Mouse (Mus musculus) adrenal gland, adult 8-10 months (tissue): ENCODE measurements around the gene Spata2. TPM values are rescaled to one million over a fixed set of nuclear protein-coding genes. Genes with fewer than 3 reads are reported as not detected.

Source experiments
- DNase-seq: peaks from one replicate; pipeline ENCODE4 v3.0.0; 2022
- total RNA-seq, 4 experiments: library from RNA; stranded (reverse); gene quantifications; 2 replicates each; pipeline ENCODE4 v1.2.4; 2022

Gene Spata2
- total RNA-seq, 4 experiments from 2014 or later, result 34.8 to 49.8 (median 38.9) TPM

DNA sequence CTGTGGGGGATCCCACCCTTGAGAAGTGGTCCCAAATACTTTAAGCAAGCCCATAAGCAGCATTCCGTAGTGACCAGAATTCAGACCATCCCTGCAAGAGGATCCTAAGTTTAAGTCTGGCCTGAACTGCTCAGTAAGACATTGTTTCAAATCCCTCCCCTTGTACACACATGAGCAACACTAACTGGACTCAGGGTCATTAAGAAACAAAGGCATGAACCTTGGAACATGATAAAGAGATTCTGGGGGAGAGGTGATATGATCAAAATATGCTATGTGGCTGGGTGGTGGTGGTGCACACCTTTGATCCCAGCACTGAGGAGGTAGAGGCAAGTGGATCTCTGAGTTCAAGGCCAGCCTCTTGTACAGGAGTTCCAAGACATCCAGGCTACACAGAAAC is 13.2 kb downstream of the Spata2 start:
- DNase-seq, result no peak

DNA sequence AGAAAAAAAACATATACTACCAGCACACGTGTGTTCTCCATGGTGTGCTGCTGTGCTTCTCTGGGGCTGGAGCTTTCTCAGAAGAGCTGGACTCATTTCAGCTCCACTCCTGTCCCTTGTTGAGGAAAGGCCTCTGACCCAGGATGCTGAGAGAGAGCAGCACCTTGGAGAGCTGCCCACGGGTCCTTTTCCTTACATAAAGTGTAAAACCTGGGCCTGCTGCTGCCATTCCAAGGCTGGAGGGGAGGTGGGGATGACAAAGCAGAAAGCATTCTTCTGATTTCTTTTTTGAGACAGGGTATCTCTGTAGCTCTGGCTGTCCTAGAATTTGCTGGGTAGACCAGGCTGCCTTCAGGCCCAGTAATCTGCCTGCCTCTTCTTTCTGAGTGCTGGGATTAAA is 14.6 kb downstream of the Spata2 start:
- DNase-seq, result no peak

DNA sequence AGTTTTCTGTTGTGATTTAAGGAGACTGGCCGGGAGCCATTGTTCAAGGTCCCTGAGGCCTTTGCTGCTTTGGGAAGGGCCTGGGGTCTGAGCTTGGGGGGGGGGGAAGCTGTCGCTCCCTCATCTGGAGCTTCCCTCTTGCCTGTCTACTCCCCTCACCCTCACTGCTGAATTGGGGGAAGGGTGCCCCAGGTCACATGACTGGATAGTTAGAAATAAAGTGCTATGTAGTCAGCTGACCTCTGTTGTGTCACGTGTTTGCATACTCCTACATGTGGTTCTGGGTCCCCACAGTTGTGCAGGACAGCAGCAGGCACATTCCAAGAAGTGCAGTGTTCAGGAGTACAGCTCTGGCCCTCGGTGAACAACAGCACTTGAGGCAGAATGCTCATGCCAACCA is 15.9 kb downstream of the Spata2 start:
- DNase-seq, result no peak

DNA sequence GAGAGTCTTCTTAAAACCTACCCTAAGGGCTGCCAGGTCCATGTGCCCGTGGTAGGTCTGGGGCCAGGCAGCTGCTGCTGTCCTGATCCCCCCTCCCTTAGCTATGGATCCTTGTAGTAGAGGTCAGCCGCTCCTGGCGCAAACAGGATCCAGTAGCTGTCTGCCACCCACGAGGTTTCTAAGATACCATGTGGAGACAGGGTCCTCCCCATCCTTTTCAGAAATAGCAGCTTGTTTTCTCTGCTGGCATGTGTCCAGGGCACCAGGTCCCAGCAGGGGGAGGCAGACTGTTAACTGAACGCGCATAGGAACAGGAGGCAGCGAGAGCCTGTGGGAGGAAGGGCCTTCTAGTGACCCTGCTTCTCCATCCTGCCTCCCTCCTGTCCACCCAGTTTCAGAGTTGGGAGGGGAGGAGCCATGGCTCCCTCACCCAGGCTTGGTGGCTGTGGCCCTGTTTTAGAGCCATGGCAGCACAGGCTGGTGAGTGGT is 16.4 kb downstream of the Spata2 start:
- no peak for DNase-seq

DNA sequence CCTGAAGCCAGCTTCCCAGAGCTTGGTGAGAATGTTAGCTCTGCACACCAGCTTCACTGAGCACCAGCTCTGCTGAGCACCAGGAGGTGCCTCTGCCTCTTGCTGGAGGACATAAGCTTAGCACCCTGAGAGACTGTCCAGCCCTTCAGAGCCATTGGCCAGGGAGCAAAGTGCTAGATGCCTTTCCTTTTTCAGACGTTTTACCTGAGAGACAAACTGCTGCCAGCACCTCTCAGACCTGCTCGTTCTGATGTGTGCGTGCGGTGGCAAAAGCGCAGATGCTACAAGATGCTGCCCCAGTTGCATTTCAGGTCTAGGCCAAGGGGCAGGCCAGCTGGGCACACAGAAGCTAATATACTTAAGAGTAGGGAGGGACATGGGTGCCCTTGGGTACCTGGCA is 17.1 kb downstream of the Spata2 start:
- no peak for DNase-seq

DNA sequence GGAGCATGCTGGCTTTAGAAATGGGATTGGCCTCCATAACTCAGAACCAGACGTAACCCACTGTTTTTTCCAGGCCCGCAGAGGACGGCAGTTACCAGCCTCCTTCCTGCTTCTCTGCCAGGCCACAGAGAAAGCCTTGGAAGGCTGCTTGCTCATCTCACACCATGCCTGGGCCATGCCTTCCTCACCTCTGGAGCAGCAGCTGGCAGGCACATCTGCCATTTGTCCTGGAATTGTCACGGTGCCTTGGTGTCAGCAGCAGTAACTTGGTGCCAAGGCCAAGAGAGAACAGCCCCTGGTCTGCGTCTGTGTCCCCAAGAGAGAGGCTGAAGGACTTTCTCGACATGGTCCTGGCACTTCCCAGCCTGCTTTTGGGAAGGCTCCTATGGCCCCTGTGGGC is 18.5 kb downstream of the Spata2 start:
- no peak for DNase-seq

DNA sequence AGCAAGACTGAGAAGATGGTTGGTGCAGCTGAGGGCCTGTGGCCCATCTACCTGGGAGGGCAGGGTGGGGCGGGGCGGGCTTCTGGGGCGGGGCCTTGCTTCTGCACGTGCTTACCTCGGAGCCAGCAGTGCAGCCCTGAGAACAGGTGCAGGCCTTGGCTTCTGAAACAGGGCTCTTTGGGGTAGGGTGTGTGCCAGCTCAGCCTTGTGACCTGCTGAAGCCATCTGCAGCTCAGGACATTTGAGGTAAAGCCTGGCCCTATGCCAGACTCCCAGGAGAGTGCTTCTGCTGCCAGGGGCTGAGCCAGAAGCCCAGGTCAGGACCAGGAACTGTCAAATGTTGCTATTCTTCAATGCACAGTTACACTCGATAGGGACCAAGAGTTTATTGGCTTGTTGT is 21.1 kb downstream of the Spata2 start:
- DNase-seq, result no peak

DNA sequence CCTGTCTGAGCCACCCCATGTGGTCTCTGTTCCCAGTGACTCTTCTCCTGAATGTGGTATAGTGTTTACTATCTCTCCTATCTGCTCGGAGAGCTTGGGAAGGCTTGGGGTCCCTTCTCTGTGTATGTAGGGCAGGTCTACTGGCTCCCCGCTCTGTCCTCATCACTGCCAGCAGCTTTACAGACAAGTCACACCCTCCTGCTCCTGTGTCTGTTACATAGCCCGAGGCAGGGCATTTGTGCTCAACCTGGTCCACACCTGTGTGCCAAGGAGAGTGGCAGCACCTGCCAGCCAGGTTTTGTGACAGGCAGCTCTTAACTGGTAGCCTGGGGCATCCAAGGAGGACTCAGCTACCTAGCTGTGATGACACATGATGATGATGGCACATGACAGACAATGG is 22.1 kb downstream of the Spata2 start:
- no peak for DNase-seq

DNA sequence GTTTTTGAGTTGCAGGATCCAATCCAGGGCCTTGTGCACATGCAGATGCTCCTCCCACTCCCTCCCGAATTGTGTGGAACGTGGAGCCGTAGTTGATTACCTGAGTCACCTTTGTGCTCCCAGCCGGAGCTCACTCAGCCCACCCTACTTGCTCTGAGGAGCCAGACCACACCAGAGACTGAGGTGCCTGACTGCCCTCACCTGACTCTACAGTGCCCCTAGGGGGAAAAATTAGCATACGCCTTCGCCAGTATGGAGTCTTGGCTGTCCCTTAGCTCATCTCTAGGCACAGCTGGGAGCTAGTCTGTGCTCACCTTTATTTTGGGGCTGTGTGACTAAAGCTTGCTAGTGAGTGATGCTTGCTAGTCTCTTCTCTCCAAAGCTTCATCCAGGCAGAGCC is 24.2 kb downstream of the Spata2 start:
- DNase-seq, result no peak

DNA sequence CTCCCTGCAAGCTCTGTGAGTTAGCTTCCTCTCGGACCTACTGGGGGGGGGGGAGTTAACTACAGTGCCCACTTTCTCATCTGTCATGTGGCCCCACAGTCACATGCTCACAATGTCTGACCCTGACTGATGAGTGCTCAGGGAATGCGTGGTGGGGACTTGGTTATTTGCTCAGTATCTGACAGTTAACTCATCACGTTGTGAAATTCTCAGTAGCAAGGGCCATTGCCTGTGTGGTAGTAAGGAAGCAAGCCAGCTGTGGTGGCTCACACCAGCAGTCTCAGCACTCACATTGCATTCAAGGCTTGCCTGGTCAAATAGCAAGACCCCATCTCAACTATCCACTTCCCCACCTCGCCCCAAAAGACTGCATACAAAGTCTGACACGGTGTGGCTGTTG is 25.5 kb downstream of the Spata2 start:
- DNase-seq, result no peak

DNA sequence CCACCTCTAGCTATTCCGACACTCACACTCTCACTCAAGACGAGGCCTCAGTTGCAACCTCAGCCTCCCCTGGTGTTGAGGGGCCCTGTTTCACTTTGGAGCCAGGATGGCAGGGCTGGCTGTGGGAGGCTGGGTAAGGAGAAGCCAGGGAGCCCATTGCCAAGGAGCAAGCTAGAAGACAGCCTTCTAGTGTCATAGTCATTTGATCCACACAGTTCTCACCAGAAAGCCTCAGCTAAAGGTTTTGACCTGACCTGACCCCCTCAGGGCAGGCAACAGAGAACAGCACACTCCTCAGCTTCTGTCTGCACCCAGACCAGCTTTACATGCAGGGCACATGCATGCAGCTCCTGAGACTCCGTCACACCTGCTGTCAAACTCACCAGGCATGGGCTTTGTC is 26.7 kb downstream of the Spata2 start:
- DNase-seq, result no peak

DNA sequence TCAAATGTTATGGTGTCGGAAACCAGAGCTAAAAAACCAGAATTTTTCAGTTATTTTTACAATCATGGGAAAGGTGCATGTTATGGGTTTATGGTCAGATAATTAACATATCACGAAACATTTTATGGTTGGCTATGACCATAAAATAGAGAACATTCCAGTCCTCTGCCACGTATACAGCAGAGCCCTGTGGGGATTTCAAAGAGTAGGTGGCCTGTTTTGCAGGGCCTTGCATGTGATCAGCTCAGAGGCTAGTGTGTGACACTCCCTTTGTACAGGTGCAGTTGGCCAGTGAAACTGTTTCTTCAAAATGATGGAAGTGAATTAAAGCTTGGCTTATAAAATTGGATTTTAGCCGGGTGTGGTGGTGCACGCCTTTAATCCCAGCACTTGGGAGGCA is 28.9 kb downstream of the Spata2 start:
- no peak for DNase-seq

DNA sequence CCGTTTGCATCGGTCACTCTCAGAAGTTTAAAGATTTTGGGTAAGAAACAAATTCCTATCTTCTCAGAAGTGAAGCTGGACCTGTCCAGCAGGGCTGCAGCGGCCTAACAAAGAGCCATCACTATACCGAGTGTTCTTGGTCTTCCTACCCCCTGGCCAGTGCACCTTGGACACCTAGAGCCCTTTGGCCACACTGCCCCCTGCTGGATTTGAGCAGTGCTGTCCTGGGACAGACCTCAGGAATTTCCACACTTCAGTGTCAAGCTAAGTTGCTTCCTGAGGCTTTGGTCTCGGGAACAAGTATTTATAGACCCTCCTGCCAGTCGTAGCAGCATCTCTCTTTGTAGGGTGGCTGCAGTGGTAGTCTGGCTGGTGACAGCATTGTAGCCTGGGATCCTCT is 29.7 kb downstream of the Spata2 start:
- DNase-seq, result no peak

DNA sequence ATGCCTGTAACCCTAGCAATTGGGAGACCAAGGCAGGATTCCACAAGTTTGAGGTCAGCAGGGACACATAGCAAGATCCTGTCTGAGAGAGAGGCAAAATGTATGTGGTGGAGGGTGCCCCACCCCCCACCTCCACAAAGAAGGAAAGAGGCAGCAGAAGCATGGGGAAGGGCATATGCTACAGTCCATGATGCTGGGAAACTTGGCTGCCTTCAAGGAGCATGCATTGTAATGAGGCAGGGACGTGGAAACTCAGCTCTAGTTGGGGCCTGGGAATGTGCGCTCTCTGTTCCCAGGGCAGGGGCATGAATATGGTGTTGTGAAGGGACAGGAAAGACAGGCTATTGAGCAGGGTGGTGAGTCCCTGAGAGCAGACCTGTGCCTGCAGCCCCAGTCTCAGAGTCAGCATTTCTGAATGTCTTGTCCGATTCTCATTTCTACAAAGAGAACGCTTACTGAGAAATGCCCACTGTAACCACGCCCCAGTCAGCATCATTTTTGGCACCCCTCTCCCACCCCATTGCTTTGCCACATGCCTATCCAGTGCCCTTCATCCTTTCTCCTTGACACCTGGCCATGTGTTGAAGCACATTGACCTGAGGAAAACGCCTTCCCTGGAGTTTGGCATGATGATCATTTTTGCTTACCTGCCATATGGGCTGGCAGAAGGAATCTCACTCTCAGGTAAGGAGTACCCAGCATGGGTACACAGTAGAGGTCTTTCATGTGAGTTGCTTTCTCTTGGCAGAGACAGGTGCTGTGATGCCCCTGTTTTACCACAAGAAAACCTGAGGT is 33.4 kb downstream of the Spata2 start:
- DNase-seq, result no peak

DNA sequence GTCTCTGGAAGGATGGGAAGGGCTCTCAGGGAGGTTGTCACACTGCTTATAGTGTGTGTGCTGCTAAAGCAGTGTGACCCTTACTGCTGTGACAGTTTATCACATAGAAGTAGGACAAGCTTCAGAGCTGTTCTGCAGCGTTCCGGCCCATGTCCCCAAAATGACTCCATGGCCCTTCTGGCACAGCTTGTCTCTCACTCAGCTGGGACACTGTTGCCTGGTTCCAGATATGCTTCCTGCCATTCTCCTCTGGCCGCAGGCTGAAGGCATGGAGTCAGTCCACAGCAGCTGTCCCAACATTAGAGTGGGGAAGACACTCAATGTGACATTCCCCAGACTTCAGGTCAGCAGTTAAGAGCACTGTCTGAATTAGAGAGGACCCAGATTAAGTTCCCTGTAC is 34.1 kb downstream of the Spata2 start:
- DNase-seq, result no peak

DNA sequence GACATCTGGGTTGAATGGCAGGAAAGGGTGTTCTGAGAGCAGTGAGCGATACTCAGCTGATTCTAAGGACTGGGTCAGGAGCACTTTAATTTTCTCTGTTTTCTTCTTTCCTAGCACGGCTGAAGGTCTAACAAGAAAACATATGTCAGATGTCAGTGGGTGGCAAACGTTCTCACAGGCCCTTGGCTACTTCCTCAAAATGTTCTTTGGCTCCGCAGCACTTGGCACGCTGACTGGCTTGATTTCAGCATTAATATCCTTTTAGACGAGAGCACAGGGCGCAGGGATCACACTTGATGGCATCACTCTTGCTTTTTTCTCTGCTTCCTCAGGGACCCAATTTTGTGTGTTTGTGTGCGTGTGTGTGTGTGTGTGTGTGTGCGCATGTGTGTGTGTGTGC is 35.5 kb downstream of the Spata2 start:
- no peak for DNase-seq

DNA sequence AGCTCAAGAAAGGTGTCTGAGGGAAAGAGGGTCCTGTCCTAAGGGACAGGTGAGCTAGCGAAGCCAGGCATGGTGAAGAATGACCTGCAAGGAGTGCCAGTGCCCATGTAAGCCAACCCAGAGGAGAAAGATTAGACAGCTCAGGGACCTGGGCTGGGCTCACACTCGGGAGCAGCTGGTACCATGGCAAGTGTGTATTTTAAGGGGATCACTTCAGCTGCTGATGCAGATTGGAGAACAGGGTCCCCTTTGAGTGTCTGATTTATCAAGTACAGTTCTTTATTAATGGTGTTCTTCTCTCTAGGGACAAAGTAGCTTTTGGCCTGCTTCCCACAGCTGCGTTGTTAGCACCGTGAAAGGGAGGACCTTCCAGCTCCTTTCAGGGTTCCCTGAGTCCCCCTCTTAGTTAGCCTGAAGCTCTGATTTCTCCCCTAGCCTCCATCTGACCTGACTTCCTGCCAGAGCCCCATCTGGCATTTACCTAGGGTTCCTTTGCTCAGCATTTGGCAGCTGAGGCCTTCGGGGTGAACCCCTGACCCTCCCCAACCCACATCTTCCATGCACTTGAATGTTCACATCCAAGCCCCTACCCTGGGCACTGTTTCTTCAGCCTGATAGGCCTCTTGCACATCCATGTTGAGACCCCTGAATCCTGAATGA is 36.2 kb downstream of the Spata2 start:
- DNase-seq, result no peak

DNA sequence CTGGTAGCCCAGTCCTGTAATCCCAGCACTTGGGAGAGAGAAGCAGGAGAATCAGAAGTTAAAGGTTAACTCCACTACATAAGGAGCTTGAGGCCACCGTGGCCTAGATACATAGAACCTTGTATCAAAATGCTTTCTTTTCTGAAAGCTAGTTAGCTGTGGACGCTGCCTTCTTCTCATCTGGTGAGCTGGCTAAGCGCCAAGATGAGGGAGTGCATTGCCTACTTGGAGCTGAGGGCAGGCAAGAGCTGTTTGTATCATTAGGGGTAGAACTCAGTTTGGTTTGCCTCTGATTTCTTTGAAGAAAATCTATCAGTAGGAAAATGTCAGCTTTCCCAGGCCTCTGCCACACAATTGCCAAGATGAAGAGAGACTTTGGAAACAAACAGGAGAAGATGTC is 38.9 kb downstream of the Spata2 start:
- DNase-seq, result no peak

DNA sequence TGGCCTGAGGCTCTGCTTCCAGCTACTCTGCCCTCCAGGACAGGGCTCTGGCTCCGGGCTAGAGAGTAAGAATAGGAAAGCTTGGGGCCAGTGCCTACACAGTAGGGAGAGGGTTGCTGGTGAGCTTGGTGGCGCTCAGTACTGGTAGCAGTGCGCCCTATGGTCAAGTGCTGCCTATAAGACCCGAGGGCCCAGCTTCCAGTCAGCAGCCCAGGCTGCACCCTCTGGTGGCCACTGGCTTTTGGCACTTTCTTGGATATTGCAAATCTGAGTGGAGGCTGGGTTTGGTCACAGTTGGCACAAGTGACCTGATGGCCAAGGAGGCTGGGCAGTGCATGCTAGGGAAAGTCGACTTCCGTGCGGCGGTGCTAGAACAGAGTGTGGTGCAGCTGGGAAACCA is 42.0 kb downstream of the Spata2 start:
- no peak for DNase-seq

DNA sequence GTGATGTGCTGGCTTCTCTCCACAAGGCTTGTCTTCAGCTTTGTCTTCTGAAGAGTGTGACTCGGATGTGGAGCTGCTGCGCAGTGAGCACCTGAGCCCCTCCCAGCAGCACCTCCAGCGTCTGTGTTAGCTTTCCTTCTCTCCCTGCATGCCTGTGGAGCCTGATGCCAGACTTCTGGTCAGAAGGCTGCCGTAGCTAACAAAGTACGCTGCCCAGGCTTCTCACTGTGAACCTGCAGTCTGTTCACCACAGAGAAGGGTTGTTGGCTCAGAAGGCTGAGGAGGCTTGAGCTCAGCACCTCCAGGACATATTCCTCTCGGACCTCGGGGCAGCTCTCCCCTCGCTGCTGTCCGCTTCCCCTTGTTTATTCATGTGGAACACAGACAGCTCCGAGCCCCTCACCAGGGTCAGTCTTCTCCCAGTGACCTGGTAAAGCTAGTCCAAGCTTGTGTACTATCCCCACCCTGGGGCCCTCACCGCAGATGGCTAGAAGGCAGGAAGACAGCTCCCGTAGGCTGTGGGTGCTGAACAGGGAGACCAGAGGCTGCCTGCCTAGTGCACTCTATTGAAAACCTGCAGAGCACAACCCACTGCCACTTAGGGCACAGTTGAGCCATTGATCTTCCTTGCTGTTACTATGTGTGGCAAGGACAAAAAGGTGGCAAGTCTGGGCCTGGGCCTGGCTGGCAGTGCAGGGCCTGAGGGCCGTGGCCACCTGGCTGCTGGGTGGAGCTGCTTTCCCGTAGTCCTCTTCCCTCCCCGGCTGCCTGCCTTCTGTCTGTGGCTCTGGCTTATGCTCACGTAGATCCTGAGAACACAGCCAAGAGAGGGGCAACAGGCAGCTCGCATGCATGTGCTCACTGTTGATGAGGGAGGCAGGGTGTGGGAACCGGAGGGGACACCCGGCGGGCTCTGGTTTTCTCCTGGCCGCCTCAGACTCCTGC is 43.1 kb downstream of the Spata2 start:
- DNase-seq, result no peak

DNA sequence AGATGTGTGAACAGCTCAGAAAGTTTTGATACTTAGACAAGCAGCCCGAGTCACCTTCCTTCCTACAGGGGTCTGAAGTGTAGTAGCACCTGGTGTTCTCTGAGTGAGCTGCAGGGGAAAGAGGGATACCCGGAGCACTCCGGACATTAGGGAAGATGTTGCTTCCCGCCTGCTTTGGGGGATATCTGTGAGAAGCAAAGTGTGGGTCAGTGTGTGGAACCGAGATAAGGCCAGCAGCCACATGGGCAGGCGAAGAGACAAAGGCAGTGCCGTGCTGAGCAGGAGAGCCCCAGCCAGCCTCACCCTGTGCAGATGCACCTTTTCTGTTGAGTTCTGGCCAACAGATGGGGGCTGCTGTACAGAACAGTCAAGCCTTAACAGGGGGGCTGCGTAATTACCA is 45.1 kb downstream of the Spata2 start:
- no peak for DNase-seq

DNA sequence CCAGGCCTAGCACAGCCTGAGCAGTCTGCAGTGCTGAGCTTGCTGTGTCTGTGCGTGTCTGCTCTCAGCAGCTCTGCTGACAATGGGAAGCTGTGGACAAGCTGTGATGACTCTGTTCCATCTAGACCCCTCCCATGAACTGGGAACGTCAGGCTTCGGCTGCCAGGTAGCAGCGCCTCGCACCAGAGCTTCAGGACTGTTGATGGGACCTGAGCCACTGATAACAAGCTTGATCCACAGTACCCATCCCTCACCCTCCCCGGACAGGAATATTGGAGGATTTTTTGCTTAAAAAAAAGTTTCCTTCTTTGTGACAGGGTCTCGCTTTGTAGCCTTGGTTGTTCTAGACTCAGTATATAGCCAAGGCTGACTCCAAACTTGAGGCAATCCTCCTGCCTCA is 45.5 kb downstream of the Spata2 start:
- no peak for DNase-seq
